Mouse (Mus musculus): ENCODE data around the gene Mas1.
A peak's percentile ranks its signal among the peaks of the same experiment; 100 is the strongest.
"Not testable (repeated sequence)": the region's sequence is repeated elsewhere in the genome, so short reads cannot be mapped to it uniquely, and the experiment has no call there.

The Mas1 gene

DNA sequence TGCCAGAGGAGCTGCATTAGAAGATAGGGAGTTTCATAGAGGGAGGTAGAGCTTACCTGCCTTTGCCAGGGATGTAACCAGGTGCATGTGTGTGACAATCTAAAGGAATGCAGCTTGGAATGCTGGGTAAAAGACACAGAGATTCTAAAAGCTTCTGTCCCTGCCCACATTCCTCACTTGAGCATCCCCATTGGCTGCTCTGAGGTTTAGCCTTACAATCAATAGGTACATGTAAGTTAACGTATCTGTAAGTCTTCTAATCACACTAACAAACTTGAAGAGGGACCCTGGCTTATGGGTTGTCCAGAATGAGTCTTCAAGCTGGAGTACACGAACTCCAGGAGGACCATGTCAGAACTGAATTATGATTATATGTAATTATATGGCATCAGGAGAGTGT, at the start of gene Mas1:
Gene Mas1 (minus strand): TSS at position 101 of the 400 bp plus-strand sequence.
- DNase-seq (ENCODE audit: low read depth, low spot score), result no peak

DNA sequence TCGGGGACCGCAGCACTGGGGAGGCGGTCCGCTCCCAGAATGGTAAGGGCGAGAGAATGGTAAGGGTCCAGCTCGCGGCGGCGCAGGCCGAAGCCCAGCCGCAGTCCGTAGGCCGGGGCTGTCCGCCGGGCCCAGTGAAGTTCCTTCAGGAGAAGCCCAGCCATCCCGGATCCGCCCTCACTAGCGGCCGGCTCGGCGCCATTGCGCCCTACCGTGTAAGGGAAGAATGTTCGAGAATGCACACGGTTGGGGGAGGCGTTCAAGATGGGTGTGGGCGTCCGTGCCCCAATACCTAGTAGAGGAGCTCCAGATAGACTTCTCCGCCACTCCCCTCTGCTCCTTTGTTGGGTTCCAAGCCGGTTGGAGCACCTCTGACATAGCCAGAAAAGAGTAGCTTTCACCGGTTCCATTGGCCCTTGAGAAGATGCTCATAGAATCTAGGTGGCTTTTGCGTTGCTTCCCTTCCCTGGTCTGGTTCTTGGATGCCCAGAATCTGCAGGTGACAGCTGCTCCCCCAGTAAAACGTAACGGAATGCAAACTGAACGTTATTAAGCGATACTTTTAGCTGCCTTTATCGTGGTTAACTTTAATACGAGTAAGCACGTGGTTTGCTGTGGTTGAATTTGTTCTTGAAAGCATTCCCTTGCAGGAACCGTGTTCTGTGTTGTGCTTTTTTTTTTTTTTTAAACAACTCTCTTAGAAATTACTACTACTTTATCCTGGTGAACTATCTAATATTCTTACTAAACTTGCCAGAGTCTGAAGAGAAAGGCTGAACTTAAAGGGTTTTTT, 48.8 kb upstream of the Mas1 start:
- DNase-seq (ENCODE audit: low read depth, low spot score), result no peak

DNA sequence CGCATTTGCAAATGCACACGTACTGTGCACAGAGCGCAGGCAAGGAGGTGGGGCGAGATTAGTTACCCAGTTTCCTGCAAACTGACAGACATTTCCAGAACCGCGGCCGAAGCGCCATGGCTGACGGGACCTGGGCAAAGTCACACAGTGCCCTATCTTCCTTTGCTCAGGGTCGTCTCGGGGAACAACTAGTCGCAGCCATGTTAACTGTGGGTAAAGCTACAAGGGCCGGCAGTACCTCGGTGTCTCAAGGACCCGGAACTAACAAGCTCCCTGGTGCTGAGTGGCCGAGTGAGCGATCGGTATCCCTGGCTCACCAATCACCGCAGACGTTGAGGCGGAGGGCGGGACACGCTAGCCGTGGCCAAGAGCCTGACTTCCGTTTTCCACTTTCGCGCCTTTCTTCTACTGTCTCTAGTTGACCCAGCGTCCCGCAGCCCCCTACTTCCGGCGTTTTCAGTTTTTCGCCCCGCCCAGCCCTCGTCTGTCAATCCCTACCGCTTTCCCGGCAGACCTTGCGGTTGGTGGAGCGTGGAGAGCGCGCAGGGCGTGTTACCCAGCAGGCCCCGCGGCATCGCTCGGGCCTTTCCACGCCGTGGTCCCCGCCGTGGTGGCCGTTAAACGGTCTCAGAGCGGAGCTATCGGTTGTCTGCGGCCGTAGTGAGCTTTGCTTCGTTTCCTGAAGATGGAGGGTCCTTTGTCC, 48.1 kb upstream of the Mas1 start, which contains the start of gene Mrpl18:
Gene Mrpl18 (minus strand): TSS at position 465 of the 703 bp plus-strand sequence.
- peak; percentile 100 for DNase-seq (ENCODE audit: low read depth, low spot score)

DNA sequence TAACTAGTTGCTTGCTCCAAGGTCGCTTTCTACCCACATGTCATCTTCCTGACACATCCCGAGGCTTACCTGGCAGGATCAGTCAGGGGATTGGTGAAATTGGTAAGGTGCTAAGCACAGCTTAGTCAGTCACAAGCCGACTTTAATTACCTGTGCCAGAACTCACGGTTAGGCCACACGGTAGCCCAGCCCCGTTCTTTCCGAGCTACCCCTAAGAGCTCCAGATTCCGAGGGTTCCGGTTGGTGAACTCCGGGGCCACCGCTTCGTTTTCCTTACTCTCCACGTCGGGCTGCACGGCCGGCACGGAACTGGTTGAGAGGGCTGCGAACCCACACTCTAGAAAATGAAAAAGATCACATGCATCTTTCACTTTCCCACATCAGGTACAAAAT, 47.5 kb upstream of the Mas1 start, which contains the start of gene Tcp1:
Gene Tcp1 (plus strand): TSS at position 214 of the 393 bp plus-strand sequence.
- no peak for DNase-seq (ENCODE audit: low read depth, low spot score)

DNA sequence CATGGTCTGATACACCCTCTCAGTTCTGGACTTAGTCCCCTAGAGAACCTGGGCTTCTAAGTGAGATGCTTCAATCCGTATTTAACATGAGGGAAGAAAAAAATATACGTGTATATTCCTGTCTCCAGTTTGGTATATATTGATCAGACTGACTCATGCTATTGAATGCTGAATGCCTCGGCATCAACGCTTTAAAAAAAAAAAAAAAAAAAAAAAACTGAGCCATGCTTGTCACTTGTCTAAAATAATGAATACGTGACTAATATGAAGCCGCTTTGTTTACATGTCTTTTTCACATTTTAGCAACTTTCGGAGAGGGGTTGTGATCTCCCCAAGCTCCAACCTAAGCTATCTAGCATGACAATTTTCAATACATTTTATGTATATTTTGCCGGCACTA, 42.4 kb upstream of the Mas1 start:
- DNase-seq (ENCODE audit: low read depth, low spot score), result no peak

DNA sequence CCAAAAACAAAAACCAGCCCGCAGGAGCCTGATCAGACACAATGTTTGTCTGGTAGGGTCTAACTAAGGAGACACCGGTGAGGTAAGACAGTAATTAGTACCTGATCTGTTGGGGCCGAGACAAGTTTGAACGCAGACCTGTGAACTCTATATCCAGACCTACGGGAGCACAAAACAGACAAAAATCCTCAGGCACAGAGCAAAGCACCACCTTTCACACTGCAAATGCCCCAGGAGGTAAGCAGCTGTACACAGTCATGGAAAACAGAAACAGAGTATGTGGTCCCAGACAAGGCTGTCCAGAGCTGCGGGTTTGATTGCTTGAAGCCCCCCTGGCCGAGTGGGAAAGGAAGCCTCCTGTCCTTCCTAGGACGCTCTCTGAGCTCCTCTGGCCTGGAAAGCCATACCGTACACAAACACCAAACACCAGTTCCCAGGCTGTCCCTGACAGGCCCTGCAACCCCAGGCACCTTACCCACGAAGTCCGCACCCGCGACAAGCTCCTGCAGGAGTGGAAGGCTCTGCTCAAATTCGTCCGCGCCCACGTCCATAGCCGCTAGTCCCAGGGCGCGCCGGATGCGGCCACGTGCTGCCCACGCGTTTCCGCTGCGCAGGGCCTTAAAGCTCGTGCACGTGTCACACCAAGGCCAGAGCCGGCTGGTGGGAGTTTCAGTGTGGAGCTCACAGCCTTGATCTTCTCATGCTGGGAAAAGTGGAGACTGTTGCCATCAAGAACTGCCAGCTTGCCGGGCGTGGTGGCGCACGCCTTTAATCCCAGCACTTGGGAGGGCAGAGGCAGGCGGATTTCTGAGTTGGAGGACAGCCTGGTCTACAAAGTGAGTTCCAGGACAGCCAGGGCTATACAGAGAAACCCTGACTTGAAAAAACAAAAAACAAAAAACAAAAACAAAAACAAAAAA, 41.7 kb upstream of the Mas1 start, which contains the start of gene Pnldc1:
Gene Pnldc1 (minus strand): TSS at position 870 of the 920 bp plus-strand sequence.
- DNase-seq (ENCODE audit: low read depth, low spot score), result no peak

DNA sequence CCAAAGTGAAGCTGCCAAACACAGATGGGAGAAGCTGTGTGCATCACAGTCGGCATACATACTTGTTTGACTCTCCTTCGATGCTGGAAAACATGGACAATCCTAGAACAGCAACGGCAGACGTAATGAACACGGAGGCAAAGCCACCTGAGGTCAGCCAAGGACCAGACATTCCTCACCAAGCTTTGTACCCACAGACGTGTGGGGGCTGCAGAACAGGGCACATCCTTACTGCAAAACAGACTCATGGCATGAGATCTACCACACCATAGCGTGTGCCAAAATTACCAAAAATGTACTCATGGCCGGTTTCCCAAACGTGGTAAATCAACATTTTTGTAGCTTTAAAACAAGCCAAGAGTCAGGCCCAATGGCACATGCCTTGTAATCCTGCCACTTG, 38.5 kb upstream of the Mas1 start:
- DNase-seq (ENCODE audit: low read depth, low spot score), result no peak

DNA sequence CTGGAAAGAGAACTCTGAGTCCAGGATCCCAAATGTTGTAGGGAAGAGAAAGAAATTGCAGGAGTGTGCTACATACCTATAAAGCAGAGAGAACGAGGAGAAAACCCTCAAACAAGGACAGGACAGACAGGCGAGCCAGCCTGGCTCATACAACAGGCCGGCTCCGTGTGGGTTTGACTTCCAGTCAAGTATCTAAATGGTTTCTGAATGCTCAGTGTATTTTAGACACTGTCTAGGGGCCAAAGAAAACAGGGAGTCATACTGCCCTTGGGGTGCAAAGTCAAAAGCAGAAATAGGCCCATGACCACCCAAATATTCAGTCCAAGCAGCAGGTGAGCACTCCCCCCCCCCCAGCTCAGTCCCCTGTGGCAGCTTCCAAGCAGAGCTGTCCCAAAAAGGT, 37.9 kb upstream of the Mas1 start:
- DNase-seq (ENCODE audit: low read depth, low spot score), result no peak

DNA sequence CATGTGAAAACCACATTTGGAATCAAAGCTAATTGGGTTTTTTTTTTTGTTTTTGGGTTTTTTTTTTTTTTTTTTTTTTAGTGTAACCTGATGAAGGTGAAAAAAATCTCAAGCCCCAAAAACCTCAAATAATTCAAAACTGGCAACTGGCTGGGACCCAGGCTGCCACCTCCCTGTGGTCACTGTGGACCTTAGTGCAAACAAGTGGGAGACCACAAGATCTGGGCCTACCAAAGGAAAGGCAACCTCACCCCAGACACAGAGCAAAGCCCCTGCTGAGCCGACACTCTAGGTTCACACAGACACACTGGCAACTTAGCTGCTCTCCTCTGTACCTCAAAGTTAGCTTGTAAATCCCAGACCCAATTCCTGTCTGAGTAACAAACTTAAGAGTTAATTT, 36.4 kb upstream of the Mas1 start:
- no peak for DNase-seq (ENCODE audit: low read depth, low spot score)

DNA sequence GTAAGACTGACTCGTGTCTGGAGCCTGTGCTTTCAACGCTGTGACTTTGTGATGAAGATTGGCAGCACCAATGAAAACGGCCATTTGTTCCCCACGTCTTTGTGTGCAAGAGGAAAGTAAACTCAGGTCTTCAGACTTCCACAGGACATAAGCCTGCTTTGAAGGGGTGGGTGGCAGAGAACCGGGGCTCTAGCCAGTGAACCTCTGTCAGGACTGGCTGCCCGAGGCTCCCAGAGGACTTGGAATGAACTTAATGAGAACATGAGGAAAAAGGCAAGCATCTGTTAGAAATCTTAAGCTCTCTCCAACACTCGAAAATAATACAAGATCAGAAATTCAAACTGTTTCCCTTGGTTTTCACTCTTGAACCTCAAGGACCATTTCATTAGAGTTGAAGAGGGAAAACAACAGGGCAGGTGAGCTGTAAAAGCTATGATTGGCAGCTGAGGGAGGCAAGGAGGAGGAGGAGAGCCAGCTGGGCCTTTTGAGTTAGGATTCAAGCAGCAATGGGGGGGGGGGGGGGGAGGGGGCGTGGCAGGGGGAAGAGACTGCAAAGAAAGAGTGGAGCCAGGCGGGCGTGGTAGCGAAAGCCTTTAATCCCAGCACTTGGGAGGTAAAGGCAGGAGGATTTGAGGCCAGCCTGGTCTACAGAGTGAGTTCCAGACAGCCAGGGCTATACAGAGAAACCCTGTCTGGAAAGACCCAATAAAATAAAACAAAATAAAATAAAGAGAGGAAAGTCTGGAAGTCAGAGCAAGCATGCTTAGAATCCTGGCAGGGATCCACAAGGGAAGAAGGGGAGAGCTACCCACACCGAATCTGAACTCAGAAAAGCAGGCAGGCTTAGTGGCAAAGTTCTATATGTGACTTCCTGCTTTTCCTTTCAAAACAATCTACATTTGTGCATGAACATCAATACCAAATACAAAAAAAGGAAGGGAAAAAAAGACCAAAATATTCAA, 35.7 kb upstream of the Mas1 start:
- no peak for DNase-seq (ENCODE audit: low read depth, low spot score)

DNA sequence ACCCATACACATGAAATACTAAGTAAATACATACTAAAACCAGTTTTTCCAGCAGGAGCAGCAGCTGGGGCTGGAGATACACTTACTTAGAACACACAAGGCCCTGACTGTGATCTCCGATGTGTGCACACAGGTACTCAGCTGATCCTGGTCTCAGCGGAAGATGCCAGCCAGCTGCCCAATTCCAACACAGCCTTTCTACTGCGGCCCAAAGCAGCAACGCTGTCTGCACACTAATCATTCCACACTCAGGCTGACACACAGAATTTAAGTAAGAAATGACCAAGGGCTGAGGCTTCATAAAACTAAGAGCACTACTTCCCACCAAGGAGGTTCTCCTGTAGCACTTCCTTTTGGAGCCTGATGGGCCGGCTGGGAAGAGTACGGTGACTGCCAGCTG, 34.3 kb upstream of the Mas1 start:
- no peak for DNase-seq (ENCODE audit: low read depth, low spot score)

DNA sequence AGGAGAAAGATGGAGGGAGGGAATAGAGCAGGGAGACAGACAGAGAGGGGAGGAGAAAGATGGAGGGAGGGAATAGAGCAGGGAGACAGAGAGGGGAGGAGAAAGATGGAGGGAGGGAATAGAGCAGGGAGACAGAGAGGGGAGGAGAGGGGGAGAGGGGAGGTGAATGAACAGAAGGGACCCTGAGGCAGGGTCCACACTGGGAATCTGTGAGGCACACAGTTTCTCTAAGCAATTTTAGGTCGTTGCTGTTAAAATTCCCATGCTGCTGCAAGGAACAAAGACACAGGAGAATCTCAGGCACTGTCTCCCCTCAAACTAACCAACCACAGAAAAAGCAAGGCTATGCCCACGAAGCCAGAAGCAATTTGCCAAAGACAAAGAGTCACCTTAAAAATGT, 30.7 kb upstream of the Mas1 start:
- DNase-seq (ENCODE audit: low read depth, low spot score), result not testable (repeated sequence)

DNA sequence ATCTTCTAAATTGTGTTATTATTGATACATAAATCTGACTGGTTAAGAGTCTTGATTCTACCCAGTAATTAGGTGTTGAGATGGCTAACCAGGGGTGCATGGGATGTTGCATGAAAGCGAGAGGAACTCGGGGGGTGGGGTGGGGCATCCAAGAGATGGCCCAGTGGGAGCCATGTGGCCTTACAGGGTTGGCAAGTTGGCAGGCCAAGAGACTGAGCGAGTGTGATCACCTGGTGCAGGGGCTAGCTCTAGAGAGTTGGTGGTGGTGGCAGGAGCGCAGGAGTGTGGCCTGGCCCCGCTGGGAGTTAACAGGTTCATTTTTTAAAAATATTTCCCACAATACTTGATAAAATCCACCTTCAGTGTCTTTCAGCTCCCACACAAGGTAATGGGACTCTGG, 29.7 kb upstream of the Mas1 start:
- no peak for DNase-seq (ENCODE audit: low read depth, low spot score)

DNA sequence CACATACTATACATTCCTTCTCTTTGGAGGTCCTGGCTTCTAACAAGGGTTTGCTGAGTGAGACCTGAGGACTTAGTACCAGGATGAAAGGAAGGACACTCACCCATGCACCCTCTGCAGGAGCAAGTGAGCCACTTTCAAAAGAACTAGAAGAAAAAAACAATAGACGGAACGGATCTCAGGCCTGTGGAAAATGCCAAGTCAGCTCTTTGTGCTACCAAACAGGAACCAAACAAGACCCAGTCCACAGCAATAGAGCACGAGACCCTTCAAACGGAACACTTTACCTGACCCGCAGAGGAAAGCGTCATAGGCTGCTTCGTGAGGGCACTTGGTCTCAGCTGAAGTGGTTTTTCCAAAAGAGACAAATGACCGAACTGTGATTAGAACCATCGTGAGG, 24.1 kb upstream of the Mas1 start:
- no peak for DNase-seq (ENCODE audit: low read depth, low spot score)

DNA sequence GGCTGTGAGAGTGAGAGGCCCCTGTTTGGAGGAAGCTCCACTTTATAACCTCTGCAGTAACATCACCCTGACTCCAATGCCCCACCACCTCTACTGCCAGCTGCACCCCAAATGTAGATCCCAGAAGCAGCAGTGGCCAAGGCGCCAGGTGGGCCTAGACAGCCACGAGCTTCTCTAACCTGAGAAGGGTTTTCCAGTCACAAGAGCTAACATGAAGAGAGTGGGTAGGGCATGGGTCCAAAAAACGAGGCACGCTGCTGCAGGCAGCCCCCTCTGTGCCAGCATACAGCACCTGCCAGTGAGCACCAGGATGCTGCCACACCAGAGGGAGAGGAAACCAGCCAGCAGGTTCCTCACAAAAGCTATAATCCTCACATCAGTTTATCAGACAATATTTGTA, 23.1 kb upstream of the Mas1 start:
- DNase-seq (ENCODE audit: low read depth, low spot score), result no peak

DNA sequence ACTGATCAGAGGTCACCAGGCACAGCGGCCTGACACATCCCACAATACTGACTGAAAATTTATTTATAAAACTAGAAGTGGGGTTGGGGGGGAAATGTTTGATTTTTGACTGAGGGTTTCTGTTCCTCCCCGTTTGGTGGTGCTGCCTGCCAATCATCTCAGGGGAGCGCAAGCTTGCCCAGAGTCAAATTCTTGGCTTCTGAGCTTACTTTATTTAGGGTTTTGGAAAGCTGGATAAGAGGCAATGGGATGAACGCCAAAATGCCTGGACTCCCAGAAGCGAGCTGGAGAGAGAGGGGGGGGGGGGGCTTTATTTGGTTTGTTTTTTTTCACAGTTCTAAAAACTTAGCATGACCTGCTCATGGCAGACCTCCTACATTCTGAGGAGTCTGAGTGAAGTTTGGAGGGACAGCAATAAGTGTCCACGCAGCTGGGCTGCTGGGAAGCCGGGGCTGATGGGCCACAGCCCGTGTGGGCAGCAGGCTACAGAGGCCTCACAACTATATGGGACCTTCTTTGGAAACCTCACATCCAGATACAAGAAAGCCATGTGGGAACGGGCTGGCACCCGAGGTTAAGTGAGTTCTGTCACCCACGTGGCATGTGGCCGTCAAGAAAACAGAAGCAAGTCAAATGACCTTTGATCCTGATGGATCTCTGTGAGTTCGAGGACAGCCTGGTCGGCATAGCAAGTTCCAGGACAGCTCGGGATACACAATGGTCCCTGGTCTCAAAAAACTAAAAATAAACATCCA, 19.3 kb upstream of the Mas1 start:
- DNase-seq (ENCODE audit: low read depth, low spot score), result no peak

DNA sequence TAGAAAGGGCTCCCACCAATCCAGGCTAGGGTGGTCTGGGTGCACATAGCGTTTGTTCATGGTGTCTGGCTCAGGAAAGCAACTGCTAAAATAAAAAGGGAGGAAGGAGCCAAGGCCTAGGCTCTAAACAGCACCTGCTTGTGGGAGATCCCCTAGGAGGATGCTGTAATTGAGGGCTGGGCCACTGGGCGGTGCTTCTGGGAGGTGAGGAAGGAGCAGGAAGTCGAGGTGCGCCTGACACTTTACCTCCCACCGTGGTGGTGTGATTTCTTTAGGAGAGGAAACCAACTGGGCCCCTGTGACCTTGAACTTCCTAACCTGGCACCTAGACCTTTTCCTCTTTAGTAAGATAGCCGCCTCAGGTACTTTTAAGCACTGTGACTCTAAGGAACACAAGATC, 18.7 kb upstream of the Mas1 start:
- no peak for DNase-seq (ENCODE audit: low read depth, low spot score)

DNA sequence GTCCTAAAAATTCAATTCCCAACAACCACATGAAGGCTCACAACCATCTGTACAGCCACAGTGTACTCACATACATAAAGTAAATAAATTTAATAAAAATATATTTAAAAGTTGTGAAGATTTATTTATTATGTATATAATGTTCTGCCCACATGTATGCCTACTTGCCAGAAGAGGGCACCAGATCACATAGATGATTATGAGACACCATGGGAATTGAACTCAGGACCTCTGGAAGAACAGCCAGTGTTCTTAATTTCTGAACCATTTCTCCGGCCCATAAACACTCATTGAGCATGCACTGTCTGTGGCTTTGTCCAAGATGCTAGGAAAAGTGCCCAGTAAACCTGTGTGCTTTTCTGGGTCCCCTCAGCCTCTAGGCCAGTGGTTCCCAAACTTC, 13.3 kb upstream of the Mas1 start:
- DNase-seq (ENCODE audit: low read depth, low spot score), result no peak

DNA sequence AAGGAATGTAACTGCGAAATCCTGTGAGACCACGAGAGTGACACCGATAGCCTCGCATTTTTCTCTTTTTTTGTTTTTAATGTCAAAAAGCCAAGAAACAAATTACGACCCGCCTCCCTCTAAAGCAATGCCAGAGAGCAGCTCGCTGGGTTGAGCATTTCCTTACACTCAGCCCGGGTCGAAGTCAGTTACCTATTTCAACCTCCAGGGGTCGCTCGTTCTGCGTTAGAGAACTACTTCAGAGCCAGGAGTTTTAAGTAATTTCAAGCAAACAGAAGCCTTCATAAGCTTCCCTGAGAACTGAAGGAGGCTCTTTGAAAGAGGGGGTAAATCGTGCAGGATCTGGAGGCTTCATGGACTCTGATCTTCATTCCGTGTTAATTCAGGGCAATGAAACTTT, 12.2 kb upstream of the Mas1 start:
- peak; percentile 67 for DNase-seq (ENCODE audit: low read depth, low spot score)

DNA sequence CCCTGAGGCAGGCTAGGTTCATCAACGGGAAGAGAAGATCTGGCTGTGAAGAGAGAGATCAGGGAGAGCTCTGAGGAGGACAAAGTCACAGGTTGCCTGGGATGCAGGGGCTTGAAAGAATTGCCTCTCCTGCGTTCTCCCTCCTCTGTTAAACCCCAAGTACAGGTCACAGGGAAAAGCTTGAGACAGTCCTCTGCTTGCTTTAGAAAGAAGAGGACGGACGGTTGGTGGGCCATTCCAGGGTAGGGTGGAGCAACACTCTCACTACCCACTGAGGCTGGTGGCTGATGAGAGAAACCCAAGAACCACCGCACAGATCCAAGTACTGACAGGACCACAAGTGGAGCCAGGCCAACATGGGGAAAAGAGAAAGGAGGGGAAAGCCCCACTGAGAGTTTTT, 7.8 kb upstream of the Mas1 start, which contains the start of gene Mrgprh:
Gene Mrgprh (plus strand): TSS at position 301 of the 400 bp plus-strand sequence.
- no peak for DNase-seq (ENCODE audit: low read depth, low spot score)

Data from telencephalon, adult 2 months (tissue).